Comparison of ENCODE assay signal across 8 mouse cellular contexts in the genomic region with DNA sequence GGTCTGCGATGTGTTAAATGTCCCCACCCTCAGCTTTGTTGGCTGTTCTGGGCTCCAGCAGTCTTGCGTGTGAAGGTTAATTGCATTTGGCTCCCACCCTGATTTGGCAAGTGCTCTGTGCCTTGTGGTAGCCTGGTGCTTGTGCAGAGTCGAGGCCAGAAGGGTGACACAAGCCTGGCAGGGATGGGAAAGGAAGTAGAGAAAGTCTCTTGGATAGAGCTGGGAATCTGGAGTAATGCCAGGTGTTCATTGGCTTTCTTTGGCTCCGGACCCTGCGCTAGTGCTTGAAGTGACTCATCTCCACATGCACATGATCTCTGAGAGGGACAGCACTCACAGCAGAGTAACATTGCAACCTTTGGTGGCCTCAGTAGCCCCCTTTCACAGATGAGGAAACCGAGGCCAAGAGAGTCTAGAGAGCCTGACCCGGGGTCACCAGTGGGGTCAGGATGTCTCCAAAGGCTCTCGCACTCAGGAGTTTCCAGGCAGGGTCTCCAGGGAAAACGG.
A peak's percentile ranks its signal among the peaks of the same experiment; 100 is the strongest.
DNase-seq lines count a peak whose midpoint lies in the region; ATAC-seq and TF ChIP-seq lines count a peak whose summit lies in the region.

No protein-coding gene starts in this region.

- peaks cover 5% of the 10 kb centered on the region for H3K79me3 ChIP-seq in C2C12 (ENCODE audit: low read depth)

- no peak for TF ChIP-seq CTCF in C2C12 (IDR thresholded peaks at IDR 0.05; ENCODE audit: control insufficient read depth, insufficient read depth, insufficient read length)

- peak; percentile 41 for ATAC-seq in heart, embryonic 12.5 days (ENCODE audit: insufficient number of reproducible peaks, low FRiP score)

- H3K4me2 ChIP-seq in heart, embryonic 12.5 days, result peak overlapping the region; percentile 87

- no peaks in the 10 kb centered on the region for H3K4me1 ChIP-seq in heart, embryonic 12.5 days (replicated peaks)

- peak overlapping the region; percentile 83 for H3ac ChIP-seq in C2C12 (ENCODE audit: control insufficient read depth, insufficient read length, low read depth)

- peak overlapping the region; percentile 49 for H3K4me3 ChIP-seq in C2C12 (ENCODE audit: insufficient read depth, poor library complexity, severe bottlenecking)
- peak overlapping the region; percentile 50 for H3K4me3 ChIP-seq in heart, embryonic 12.5 days

- H3K79me2 ChIP-seq in C2C12 (ENCODE audit: control insufficient read depth, insufficient read depth), result peaks cover 19% of the 10 kb centered on the region

- no peaks in the 10 kb centered on the region for H3K9me3 ChIP-seq in heart, embryonic 12.5 days (replicated peaks)

- no peaks in the 10 kb centered on the region for H3K36me3 ChIP-seq in C2C12 (ENCODE audit: control insufficient read depth, insufficient read depth)
- no peaks in the 10 kb centered on the region for H3K36me3 ChIP-seq in heart, embryonic 12.5 days

- peak overlapping the region; percentile 45; the same call in 1 of the 2 replicates for H3K9ac ChIP-seq in heart, embryonic 12.5 days

- peak; percentile 77 for DNase-seq in adrenal gland, postnatal 14 days
- peak; percentile 96 for DNase-seq in fibroblast of lung, adult 2 months (ENCODE audit: low read depth)
- peak; percentile 23 to 29 for DNase-seq in layer of hippocampus, adult 8-10 months (ENCODE audit: low spot score in 2 of 2)
- DNase-seq in lung, postnatal 36 days, result peak; percentile 44
- peak; percentile 17 for DNase-seq in telencephalon, adult 2 months (ENCODE audit: low read depth, low spot score)
- DNase-seq in spleen, postnatal 36 days (ENCODE audit: low spot score in 2 of 2), result no peak

- 31% methylated on average over 9 of the region's 9 CpGs for WGBS in heart, embryonic 12.5 days

- no peaks in the 10 kb centered on the region for H3K27me3 ChIP-seq in C2C12 (ENCODE audit: control insufficient read depth, insufficient read depth, insufficient read length)
- H3K27me3 ChIP-seq in heart, embryonic 12.5 days (replicated peaks), result peaks cover 13% of the 10 kb centered on the region; the same call in 1 of the 2 replicates

- H3K27ac ChIP-seq in heart, embryonic 12.5 days (ENCODE audit: poor library complexity, severe bottlenecking), result no peak overlapping the region

TF ChIP-seq in C2C12, 6 proteins besides CTCF, POLR2A, EP300 and RAD21:
- TF ChIP-seq USF1 (IDR thresholded peaks at IDR 0.05; ENCODE audit: low read depth) (peak; percentile 53), MYOG (IDR thresholded peaks at IDR 0.05; ENCODE audit: control insufficient read depth, extremely low read depth, insufficient read length) (no peak), FOSL1 (IDR thresholded peaks at IDR 0.05; ENCODE audit: insufficient read depth, low read length, poor library complexity, severe bottlenecking) (peak; percentile 27), MYOD1 (IDR thresholded peaks at IDR 0.05; ENCODE audit: control insufficient read depth, insufficient read length, low read depth) (no peak), CEBPB (IDR thresholded peaks at IDR 0.05; ENCODE audit: low read depth) (no peak), MAX (IDR thresholded peaks at IDR 0.05) (peak; percentile 65)

Comparison
In these comparisons a context has a peak if more than half of its experiments do, and no peak if none do; other contexts are left out.
1. DNase-seq: peak in adrenal gland, postnatal 14 days (single experiment), fibroblast of lung, adult 2 months (single experiment), layer of hippocampus, adult 8-10 months (2 of 2), lung, postnatal 36 days (single experiment) and telencephalon, adult 2 months (single experiment); none in spleen, postnatal 36 days (0 of 2).